Comparison of ENCODE assay signal across 29 mouse cellular contexts in the genomic region with DNA sequence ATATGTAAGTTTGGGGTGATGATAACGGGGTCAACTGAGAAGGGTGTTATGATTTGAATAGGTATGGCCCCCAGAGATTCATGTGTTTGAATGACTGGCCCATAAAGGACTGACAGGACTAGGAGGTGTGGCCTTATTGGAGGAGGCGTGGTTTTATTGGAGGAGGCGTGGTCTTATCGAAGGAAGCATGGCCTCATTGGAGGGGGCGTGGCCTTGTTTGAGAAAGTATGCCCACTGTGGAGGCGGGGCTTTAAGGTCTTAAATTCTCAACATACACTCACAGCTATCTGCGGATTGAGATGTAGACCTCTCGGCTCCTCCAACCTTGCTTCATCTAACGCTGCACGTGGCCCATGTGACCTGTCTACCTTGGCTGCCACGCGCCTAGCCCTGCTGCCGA.
DNase-seq lines count a peak whose midpoint lies in the region; ATAC-seq and TF ChIP-seq lines count a peak whose summit lies in the region.
"Had no signal": no experiment of that assay in that cellular context is flagged by ENCODE, and none has a peak within 500 bp of the region (broad histone marks: within the 10 kb centered on the region; RNA-seq: fewer than 3 reads in every experiment).

No protein-coding gene starts in this region.

- H3K9me3 ChIP-seq in liver, embryonic 13.5 days (replicated peaks) = no peaks in the 10 kb centered on the region
- no peaks in the 10 kb centered on the region for H3K9me3 ChIP-seq in liver, postnatal 0 days (ENCODE audit: low read length)
- H3K9me3 ChIP-seq in CH12.LX (replicated peaks; ENCODE audit: low read length) = peaks cover 8% of the 10 kb centered on the region
- H3K9me3 ChIP-seq in midbrain, embryonic 10.5 days (replicated peaks) = no peaks in the 10 kb centered on the region
- H3K9me3 ChIP-seq: forebrain, embryonic 10.5 days; hindbrain, embryonic 12.5 days; limb, embryonic 10.5 days; midbrain, embryonic 15.5 days; neural tube, embryonic 12.5 days had no signal

- H3K9ac ChIP-seq in liver, embryonic 13.5 days = no peak overlapping the region
- H3K9ac ChIP-seq in liver, postnatal 0 days (replicated peaks) = no peak overlapping the region
- H3K9ac ChIP-seq in CH12.LX (ENCODE audit: insufficient read depth, low read depth) = no peak overlapping the region
- H3K9ac ChIP-seq: forebrain, postnatal 0 days; heart, embryonic 13.5 days; hindbrain, embryonic 12.5 days; lung, embryonic 14.5 days; midbrain, embryonic 15.5 days; neural tube, embryonic 12.5 days had no signal

- H3K27ac ChIP-seq in liver, embryonic 13.5 days = no peak overlapping the region
- no peak overlapping the region for H3K27ac ChIP-seq in liver, postnatal 0 days (ENCODE audit: low read depth)
- H3K27ac ChIP-seq in CH12.LX (ENCODE audit: insufficient read depth, low read depth) = no peak overlapping the region
- no peak overlapping the region for H3K27ac ChIP-seq in midbrain, embryonic 10.5 days (replicated peaks)
- H3K27ac ChIP-seq: forebrain, embryonic 10.5 days; heart, embryonic 13.5 days; hindbrain, embryonic 12.5 days; layer of hippocampus, adult 2 months; limb, embryonic 10.5 days; midbrain, embryonic 15.5 days; neural tube, embryonic 12.5 days had no signal

- peak; percentile 41 for DNase-seq in liver, embryonic 13.5 days
- DNase-seq in liver, postnatal 0 days = no peak
- peak; percentile 19 for DNase-seq in CH12.LX (ENCODE audit: extremely low read depth)
- DNase-seq in WW6 (ENCODE audit: low read depth, low spot score) = peak; percentile 47
- peak; percentile 36 for DNase-seq in retina, postnatal 1 day
- DNase-seq in midbrain, embryonic 10.5 days (ENCODE audit: low spot score) = no peak
- DNase-seq: adrenal gland, postnatal 36 days; cerebellum, adult 11-12 months; cerebellum, postnatal 10 days; forebrain, postnatal 0 days; gastrocnemius, postnatal 14 days; heart, adult 18-20 months; heart, postnatal 14 days; kidney, postnatal 25 days; lung, embryonic 14.5 days; lung, postnatal 36 days; thymus, adult 2 months; thymus, postnatal 4 days had no signal

- peaks cover 8% of the 10 kb centered on the region for H3K4me1 ChIP-seq in liver, embryonic 13.5 days (replicated peaks)
- no peaks in the 10 kb centered on the region for H3K4me1 ChIP-seq in liver, postnatal 0 days (ENCODE audit: insufficient read depth)
- peaks cover 10 to 18% of the 10 kb centered on the region in 2 experiments for H3K4me1 ChIP-seq in CH12.LX (ENCODE audit: control insufficient read depth in 1 of 2, insufficient read depth in 2 of 2)
- peaks cover 4% of the 10 kb centered on the region; the same call in 1 of the 2 replicates for H3K4me1 ChIP-seq in midbrain, embryonic 10.5 days
- H3K4me1 ChIP-seq: forebrain, embryonic 10.5 days; heart, embryonic 13.5 days; hindbrain, embryonic 12.5 days; megakaryocyte, embryonic 14.5 days; midbrain, embryonic 15.5 days; neural tube, embryonic 12.5 days had no signal

- TF ChIP-seq CTCF in liver, postnatal 0 days (IDR thresholded peaks at IDR 0.05; ENCODE audit: low read depth) = no peak
- no peak for TF ChIP-seq CTCF in CH12.LX (conservative IDR thresholded peaks at IDR 0.05 in 1 of 2, IDR thresholded peaks at IDR 0.05 in 1 of 2; ENCODE audit: low read depth in 2 of 2, low read length in 2 of 2)

- TF ChIP-seq EP300 in liver, postnatal 0 days (IDR thresholded peaks at IDR 0.05; ENCODE audit: low read depth) = no peak
- no peak for TF ChIP-seq EP300 in CH12.LX (IDR thresholded peaks at IDR 0.05; ENCODE audit: low read length)

- ATAC-seq in liver, embryonic 13.5 days (ENCODE audit: low read depth) = no peak
- no peak for ATAC-seq in liver, postnatal 0 days
- ATAC-seq in inflammation-experienced regulatory T-cells, adult 6 months = no peak
- ATAC-seq: CD4-positive, CD25-positive, alpha-beta regulatory T cell, adult 4 months; forebrain, postnatal 0 days; intestine, embryonic 16.5 days; midbrain, embryonic 15.5 days had no signal

- no peaks in the 10 kb centered on the region for H3K27me3 ChIP-seq in liver, embryonic 13.5 days
- H3K27me3 ChIP-seq in liver, postnatal 0 days (ENCODE audit: insufficient read depth, low read length) = no peaks in the 10 kb centered on the region
- peaks cover 30% of the 10 kb centered on the region for H3K27me3 ChIP-seq in CH12.LX (replicated peaks)
- H3K27me3 ChIP-seq in midbrain, embryonic 10.5 days (ENCODE audit: low read depth, poor library complexity, severe bottlenecking) = no peaks in the 10 kb centered on the region; the same call in 1 of the 2 replicates
- H3K27me3 ChIP-seq: heart, embryonic 13.5 days; hindbrain, embryonic 12.5 days; midbrain, embryonic 15.5 days; neural tube, embryonic 12.5 days had no signal

- H3K4me2 ChIP-seq in liver, embryonic 13.5 days = no peak overlapping the region
- H3K4me2 ChIP-seq in liver, postnatal 0 days (ENCODE audit: low read depth, low read length) = no peak overlapping the region
- H3K4me2 ChIP-seq in CH12.LX (ENCODE audit: insufficient read depth, low read depth, poor library complexity, severe bottlenecking) = no peak overlapping the region
- H3K4me2 ChIP-seq: heart, embryonic 13.5 days; hindbrain, embryonic 12.5 days; lung, embryonic 14.5 days; midbrain, embryonic 15.5 days; neural tube, embryonic 12.5 days had no signal

- no peak for TF ChIP-seq POLR2A in CH12.LX (IDR thresholded peaks at IDR 0.05; ENCODE audit: low read depth, low read length)

- H3K36me3 ChIP-seq in liver, embryonic 13.5 days = no peaks in the 10 kb centered on the region
- no peaks in the 10 kb centered on the region for H3K36me3 ChIP-seq in liver, postnatal 0 days (replicated peaks; ENCODE audit: insufficient read depth, low read length)
- H3K36me3 ChIP-seq in CH12.LX (replicated peaks in 1 of 2; ENCODE audit: control insufficient read depth in 1 of 2, insufficient read depth in 1 of 2, low read length in 1 of 2) = no peaks in the 10 kb centered on the region
- no peaks in the 10 kb centered on the region for H3K36me3 ChIP-seq in midbrain, embryonic 10.5 days
- H3K36me3 ChIP-seq: forebrain, embryonic 10.5 days; heart, embryonic 13.5 days; hindbrain, embryonic 12.5 days; limb, embryonic 10.5 days; midbrain, embryonic 15.5 days; neural tube, embryonic 12.5 days had no signal

- TF ChIP-seq RAD21 in CH12.LX (IDR thresholded peaks at IDR 0.05; ENCODE audit: low read depth, low read length) = no peak

- WGBS in liver, embryonic 13.5 days (ENCODE audit: insufficient replicate concordance) = 37% methylated on average over 13 of the region's 13 CpGs
- WGBS in liver, postnatal 0 days (ENCODE audit: insufficient replicate concordance) = 52% methylated on average over 13 of the region's 13 CpGs
- whole genome bisulfite sequencing in midbrain, embryonic 10.5 days = 37% methylated on average over 13 of the region's 13 CpGs

- no peak overlapping the region for H3K4me3 ChIP-seq in liver, embryonic 13.5 days (replicated peaks)
- no peak overlapping the region for H3K4me3 ChIP-seq in liver, postnatal 0 days (ENCODE audit: low read depth, low read length)
- H3K4me3 ChIP-seq in CH12.LX (replicated peaks in 1 of 3; ENCODE audit: low read depth in 2 of 3, low read length in 2 of 3, poor library complexity in 1 of 3) = no peak overlapping the region
- no peak overlapping the region for H3K4me3 ChIP-seq in midbrain, embryonic 10.5 days
- H3K4me3 ChIP-seq: forebrain, embryonic 10.5 days; heart, embryonic 13.5 days; hindbrain, embryonic 12.5 days; layer of hippocampus, adult 2 months; limb, embryonic 10.5 days; megakaryocyte, embryonic 14.5 days; midbrain, embryonic 15.5 days; neural tube, embryonic 12.5 days had no signal

- dilution Hi-C loops in CH12.LX (cut with MboI; ENCODE audit: extremely low pct_ligation_motif_present, extremely low pct_unique_long_range_greater_than_20kb, low sequenced_read_pairs) = no loop called here

- no peaks in the 10 kb centered on the region for H3K79me2 ChIP-seq in CH12.LX (replicated peaks; ENCODE audit: control insufficient read depth, extremely low read depth, insufficient read depth, poor library complexity, severe bottlenecking)

- in situ Hi-C loops in CH12.LX (cut with MboI; ENCODE audit: low pct_ligation_motif_present, low pct_unique_long_range_greater_than_20kb, low sequenced_read_pairs) = no loop called here

TF ChIP-seq in CH12.LX, 34 proteins besides CTCF, POLR2A, EP300 and RAD21:
- TF ChIP-seq ETS1 (conservative IDR thresholded peaks at IDR 0.05; ENCODE audit: low read depth, low read length) (no peak), BHLHE40 (IDR thresholded peaks at IDR 0.05; ENCODE audit: low read depth, low read length) (no peak), MYC (IDR thresholded peaks at IDR 0.05; ENCODE audit: low read depth, low read length) (no peak), UBTF (IDR thresholded peaks at IDR 0.05; ENCODE audit: low read depth, low read length) (no peak), POLR2AphosphoS2 (IDR thresholded peaks at IDR 0.05; ENCODE audit: low read depth, low read length) (no peak), RCOR1 (conservative IDR thresholded peaks at IDR 0.05; ENCODE audit: low read depth, low read length) (no peak), ZKSCAN1 (IDR thresholded peaks at IDR 0.05; ENCODE audit: borderline replicate concordance, low read depth, low read length) (no peak), MEF2A (IDR thresholded peaks at IDR 0.05; ENCODE audit: borderline replicate concordance, low read depth, low read length) (no peak), ZNF384 (IDR thresholded peaks at IDR 0.05; ENCODE audit: low read depth, low read length) (no peak), KAT2A (IDR thresholded peaks at IDR 0.05; ENCODE audit: insufficient replicate concordance, low read length) (no peak), SMC3 (IDR thresholded peaks at IDR 0.05; ENCODE audit: low read depth, low read length) (no peak), MAFK (IDR thresholded peaks at IDR 0.05; ENCODE audit: insufficient replicate concordance, low read length) (no peak), GABPA (IDR thresholded peaks at IDR 0.05; ENCODE audit: insufficient replicate concordance, low read depth, low read length) (no peak), TCF12 (IDR thresholded peaks at IDR 0.05; ENCODE audit: low read depth, low read length) (no peak), CHD2 (IDR thresholded peaks at IDR 0.05; ENCODE audit: low read length) (no peak), MAZ (IDR thresholded peaks at IDR 0.05; ENCODE audit: low read depth, low read length) (no peak), NRF1 (IDR thresholded peaks at IDR 0.05; ENCODE audit: low read depth, low read length) (no peak)

Comparison
In these comparisons a context has a peak if more than half of its experiments do, and no peak if none do; other contexts are left out.
1. DNase-seq: peak in liver, embryonic 13.5 days (single experiment), CH12.LX (single experiment), WW6 (single experiment) and retina, postnatal 1 day (single experiment); none in liver, postnatal 0 days (single experiment) and midbrain, embryonic 10.5 days (single experiment).